Mouse (Mus musculus): Measurements from ENCODE around the gene Pde4c. TPM values are rescaled to one million over a fixed set of nuclear protein-coding genes. Genes with fewer than 3 reads are reported as not detected.

Gene Pde4c
- polyA plus RNA-seq, 1 experiment = 1.1 TPM

DNA sequence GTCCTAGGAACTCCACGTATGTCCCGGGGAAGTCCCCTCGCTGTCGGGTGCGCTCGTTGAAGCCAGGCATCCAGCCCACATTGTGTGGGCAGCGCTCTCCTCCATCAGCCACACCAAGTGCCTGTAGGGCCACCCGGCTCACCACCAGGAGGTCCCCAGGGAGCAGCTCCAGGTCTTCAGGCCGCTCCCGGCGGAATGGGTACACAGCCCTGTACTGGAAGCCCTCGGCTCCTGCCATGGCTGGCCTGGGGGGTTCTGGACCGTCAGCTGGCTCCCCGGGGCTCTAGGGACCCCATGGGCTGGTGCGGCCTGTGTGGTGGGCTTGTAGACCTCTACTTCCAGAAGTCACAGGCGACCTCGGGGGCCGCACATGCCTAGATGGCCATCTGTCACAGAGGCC lies 51.2 kb downstream of the Pde4c start:
- Histone ChIP-seq H3K27ac (ENCODE audit: control insufficient read depth, insufficient read depth, low read depth, low read length) (no peak overlapping the region), H3K4me3 (ENCODE audit: control insufficient read depth, low read depth, low read length) (no peak overlapping the region), H3K4me1 (ENCODE audit: control insufficient read depth, insufficient read depth, low read length) (peaks cover 9% of the 10 kb centered on the region), H3K36me3 (ENCODE audit: control insufficient read depth, insufficient read depth, low read length) (no peaks in the 10 kb centered on the region), H3K27me3 (ENCODE audit: control insufficient read depth, insufficient read depth, low read length) (no peaks in the 10 kb centered on the region)
- no peak for TF ChIP-seq POLR2A (IDR thresholded peaks at IDR 0.05; ENCODE audit: control insufficient read depth, low read depth, low read length)
- no peak for TF ChIP-seq CTCF (IDR thresholded peaks at IDR 0.05; ENCODE audit: control insufficient read depth, insufficient read depth, insufficient replicate concordance, low read depth, low read length)

DNA sequence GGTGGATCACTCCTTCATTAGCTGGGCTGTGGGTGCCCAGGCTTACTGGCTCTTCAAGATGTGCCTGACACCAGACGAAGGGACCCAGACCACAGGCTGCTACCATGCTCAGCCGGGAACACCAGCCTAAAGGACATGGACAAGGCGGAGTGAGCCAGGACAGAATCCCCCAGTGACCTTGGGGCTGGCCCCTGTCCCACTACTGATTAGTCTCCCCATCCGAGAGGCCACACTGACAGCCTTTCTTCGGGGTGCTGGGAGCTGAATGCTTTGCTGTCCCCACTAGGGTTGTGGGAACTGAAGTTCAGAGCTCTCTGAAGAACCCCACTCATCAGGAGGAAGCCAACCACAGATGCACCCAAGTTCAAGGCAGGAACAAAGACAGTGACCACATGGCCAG lies 51.7 kb downstream of the Pde4c start:
- TF ChIP-seq CTCF (IDR thresholded peaks at IDR 0.05; ENCODE audit: control insufficient read depth, insufficient read depth, insufficient replicate concordance, low read depth, low read length) (no peak), POLR2A (IDR thresholded peaks at IDR 0.05; ENCODE audit: control insufficient read depth, low read depth, low read length) (no peak)
- Histone ChIP-seq H3K4me3 (ENCODE audit: control insufficient read depth, low read depth, low read length) (no peak overlapping the region), H3K4me1 (ENCODE audit: control insufficient read depth, insufficient read depth, low read length) (peaks cover 9% of the 10 kb centered on the region), H3K27ac (ENCODE audit: control insufficient read depth, insufficient read depth, low read depth, low read length) (no peak overlapping the region), H3K36me3 (ENCODE audit: control insufficient read depth, insufficient read depth, low read length) (no peaks in the 10 kb centered on the region), H3K27me3 (ENCODE audit: control insufficient read depth, insufficient read depth, low read length) (no peaks in the 10 kb centered on the region)

DNA sequence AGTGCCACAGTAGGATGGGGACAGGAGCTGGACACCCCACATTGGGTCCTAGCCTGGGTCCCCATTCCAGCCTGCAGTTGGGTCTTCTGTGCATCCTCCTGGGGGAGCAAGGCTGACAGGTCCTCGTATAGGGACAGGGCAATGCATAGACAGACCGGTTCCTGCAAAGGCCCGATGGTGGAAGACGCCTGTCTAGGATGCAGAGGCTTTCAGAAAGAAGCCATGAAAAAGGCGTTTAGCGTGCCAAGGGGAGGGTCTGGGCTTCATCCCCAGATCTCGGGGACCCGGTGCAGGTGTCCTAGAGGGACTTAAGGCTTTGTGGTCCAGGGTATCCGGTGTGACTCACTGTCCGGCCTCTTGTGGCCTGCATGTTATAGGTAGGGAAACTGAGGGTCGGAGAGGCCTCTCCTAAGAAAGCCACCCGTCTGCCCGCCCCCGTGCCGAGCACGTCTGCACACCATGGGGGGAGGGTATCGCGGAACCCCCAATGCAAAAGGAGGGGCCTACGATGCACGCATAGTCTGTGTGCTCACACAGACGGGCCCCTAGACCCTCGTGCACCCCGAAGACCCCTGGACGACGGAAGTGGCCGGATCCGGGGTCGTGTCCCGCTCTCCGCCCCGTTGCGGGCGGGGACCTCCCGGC lies 52.5 kb downstream of the Pde4c start:
- Histone ChIP-seq H3K4me3 (ENCODE audit: control insufficient read depth, low read depth, low read length) (peak overlapping the region; percentile 90), H3K36me3 (ENCODE audit: control insufficient read depth, insufficient read depth, low read length) (no peaks in the 10 kb centered on the region), H3K27me3 (ENCODE audit: control insufficient read depth, insufficient read depth, low read length) (no peaks in the 10 kb centered on the region), H3K27ac (ENCODE audit: control insufficient read depth, insufficient read depth, low read depth, low read length) (peak overlapping the region; percentile 56), H3K4me1 (ENCODE audit: control insufficient read depth, insufficient read depth, low read length) (peaks cover 9% of the 10 kb centered on the region)
- no peak for TF ChIP-seq POLR2A (IDR thresholded peaks at IDR 0.05; ENCODE audit: control insufficient read depth, low read depth, low read length)
- no peak for TF ChIP-seq CTCF (IDR thresholded peaks at IDR 0.05; ENCODE audit: control insufficient read depth, insufficient read depth, insufficient replicate concordance, low read depth, low read length)

DNA sequence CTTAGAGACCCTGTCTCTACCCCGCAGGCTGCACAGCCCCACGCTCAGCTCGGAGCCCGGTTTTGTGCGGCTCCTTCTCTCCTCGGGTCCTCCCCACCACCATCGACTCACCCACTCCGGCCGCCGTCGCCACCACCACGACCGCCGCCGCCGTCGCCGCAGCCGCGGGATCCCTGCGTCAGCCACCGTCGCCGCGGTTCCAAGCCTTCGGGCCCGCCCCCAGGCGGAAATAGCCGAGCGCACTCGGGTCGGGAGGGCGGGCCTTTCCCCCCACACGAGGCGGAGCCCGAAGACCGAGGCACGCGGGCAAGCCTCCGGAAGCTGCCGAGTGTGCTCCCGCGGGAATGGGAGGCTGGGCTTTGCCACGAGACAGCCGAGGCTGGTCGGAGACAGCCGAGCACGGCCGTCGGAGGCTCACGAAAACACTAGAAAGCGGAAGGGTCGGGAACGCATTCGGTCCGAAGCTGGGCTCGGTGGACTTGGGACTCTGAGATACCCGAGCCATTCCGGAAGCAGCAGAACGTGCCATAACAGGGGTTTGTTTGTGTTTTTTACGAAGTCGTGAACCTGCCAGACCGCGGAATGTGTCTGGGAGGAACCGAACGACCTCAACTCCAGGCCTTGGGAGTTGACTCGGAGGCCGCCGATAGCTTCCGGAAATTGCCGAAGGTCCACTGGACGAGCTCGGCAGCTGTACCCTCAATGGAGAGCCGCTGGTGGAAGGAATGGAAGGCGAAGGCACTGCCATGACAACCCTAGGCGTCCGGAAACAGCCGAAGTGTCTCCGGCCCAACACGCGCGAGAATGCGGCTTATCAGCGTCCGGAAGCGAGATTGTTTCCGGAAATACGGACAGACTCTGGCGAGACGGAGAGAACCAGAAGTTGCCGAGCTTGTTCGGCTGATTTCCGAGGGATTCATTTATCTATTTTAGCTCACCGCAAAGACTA lies 53.2 kb downstream of the Pde4c start, which contains the start of gene Pik3r2:
Gene Pik3r2 (minus strand): TSS at position 218 of the 949 bp plus-strand sequence.
- H3K4me3 ChIP-seq (ENCODE audit: control insufficient read depth, low read depth, low read length) = peak within 1 kb of the TSS; percentile 90
- H3K4me1 ChIP-seq (ENCODE audit: control insufficient read depth, insufficient read depth, low read length) = peaks cover 9% of the 10 kb centered on the region
- H3K27ac ChIP-seq (ENCODE audit: control insufficient read depth, insufficient read depth, low read depth, low read length) = peak within 1 kb of the TSS; percentile 93
- H3K27me3 ChIP-seq (ENCODE audit: control insufficient read depth, insufficient read depth, low read length) = no peaks in the 10 kb centered on the region
- no peaks in the 10 kb centered on the region for H3K36me3 ChIP-seq (ENCODE audit: control insufficient read depth, insufficient read depth, low read length)
- TF ChIP-seq CTCF (IDR thresholded peaks at IDR 0.05; ENCODE audit: control insufficient read depth, insufficient read depth, insufficient replicate concordance, low read depth, low read length) = no peak
- TF ChIP-seq POLR2A (IDR thresholded peaks at IDR 0.05; ENCODE audit: control insufficient read depth, low read depth, low read length) = peak; percentile 88

DNA sequence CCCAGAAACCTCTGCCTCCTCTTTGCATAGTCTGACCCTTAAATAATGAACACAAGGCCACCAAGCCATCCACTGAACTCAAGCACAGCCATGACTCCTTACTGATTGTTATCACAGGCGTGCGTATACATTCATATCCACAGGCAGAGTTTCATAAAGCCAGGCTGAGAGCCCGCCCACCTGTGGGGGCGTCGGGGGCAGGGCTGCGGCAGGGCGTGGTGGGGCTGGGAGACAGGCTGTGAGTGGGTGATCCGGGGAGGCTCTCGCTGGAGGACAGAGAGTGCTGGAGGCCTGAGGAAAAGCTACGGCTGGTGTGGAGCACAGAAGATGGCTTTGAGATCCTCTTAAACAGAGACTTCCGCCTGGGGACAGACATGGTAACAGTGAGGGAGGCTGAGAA lies 56.6 kb downstream of the Pde4c start:
- Histone ChIP-seq H3K4me3 (ENCODE audit: control insufficient read depth, low read depth, low read length) (no peak overlapping the region), H3K27me3 (ENCODE audit: control insufficient read depth, insufficient read depth, low read length) (no peaks in the 10 kb centered on the region), H3K27ac (ENCODE audit: control insufficient read depth, insufficient read depth, low read depth, low read length) (no peak overlapping the region), H3K36me3 (ENCODE audit: control insufficient read depth, insufficient read depth, low read length) (no peaks in the 10 kb centered on the region), H3K4me1 (ENCODE audit: control insufficient read depth, insufficient read depth, low read length) (peaks cover 14% of the 10 kb centered on the region)
- TF ChIP-seq POLR2A (IDR thresholded peaks at IDR 0.05; ENCODE audit: control insufficient read depth, low read depth, low read length) (no peak), CTCF (IDR thresholded peaks at IDR 0.05; ENCODE audit: control insufficient read depth, insufficient read depth, insufficient replicate concordance, low read depth, low read length) (no peak)

DNA sequence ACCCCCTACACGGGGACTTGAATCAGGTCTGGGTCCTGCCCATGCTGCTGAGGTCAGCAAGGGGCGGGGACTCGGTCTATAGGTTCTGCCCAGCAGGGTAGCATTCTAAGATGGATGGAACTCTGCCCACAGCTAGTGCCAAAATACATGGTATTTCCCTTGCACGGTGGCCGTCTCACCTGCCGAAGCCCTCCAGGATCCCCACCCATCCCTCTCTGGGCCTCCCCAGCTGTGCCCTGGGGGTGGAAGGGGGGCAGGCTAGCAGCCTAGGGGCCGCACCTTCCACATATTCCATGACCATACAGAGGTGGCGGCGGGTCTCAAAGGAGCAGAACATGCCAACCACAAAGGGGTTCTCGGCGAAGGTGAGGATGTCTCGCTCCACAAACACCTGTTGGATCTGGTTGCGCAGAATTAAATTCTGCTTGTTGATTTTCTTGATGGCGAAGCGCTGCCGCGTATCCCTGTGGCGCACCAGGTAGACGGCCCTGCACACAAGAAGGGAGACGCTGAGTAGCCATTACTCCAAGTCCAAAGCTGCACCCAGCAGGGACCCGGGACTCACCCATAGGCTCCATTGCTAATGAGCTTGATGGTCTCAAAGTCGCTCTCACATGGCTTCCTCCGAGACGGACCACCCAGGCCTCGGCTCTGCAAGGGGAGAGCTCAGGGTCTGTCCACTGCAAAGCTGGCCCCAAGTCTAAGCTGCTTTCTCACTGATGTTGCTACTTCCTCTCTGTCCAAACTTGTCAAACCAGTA lies 63.0 kb downstream of the Pde4c start:
- Histone ChIP-seq H3K27me3 (ENCODE audit: control insufficient read depth, insufficient read depth, low read length) (no peaks in the 10 kb centered on the region), H3K4me1 (ENCODE audit: control insufficient read depth, insufficient read depth, low read length) (peaks cover 13% of the 10 kb centered on the region), H3K4me3 (ENCODE audit: control insufficient read depth, low read depth, low read length) (no peak overlapping the region), H3K36me3 (ENCODE audit: control insufficient read depth, insufficient read depth, low read length) (no peaks in the 10 kb centered on the region), H3K27ac (ENCODE audit: control insufficient read depth, insufficient read depth, low read depth, low read length) (no peak overlapping the region)
- TF ChIP-seq POLR2A (IDR thresholded peaks at IDR 0.05; ENCODE audit: control insufficient read depth, low read depth, low read length) = no peak

DNA sequence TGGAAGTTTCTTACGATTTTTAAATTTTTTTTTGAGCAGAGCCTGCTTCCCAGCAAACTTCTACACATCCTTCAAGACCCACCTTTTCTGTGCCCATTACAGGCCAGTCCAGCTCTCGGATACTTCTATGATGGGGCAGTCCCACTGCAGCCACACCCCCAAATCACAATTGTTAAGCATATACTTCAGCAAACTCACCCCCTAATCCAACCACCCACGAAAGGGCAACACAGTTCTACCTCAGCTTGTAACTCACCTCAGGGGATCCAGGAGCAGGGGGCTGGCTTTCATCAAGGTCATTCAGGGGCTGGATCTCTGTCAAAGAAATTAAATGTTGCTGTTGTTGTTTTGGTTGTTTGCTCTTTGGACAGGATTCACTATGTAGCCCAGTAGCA lies 63.5 kb downstream of the Pde4c start:
- no peaks in the 10 kb centered on the region for H3K36me3 ChIP-seq (ENCODE audit: control insufficient read depth, insufficient read depth, low read length)
- no peaks in the 10 kb centered on the region for H3K27me3 ChIP-seq (ENCODE audit: control insufficient read depth, insufficient read depth, low read length)
- TF ChIP-seq CTCF (IDR thresholded peaks at IDR 0.05; ENCODE audit: control insufficient read depth, insufficient read depth, insufficient replicate concordance, low read depth, low read length) = no peak
- TF ChIP-seq POLR2A (IDR thresholded peaks at IDR 0.05; ENCODE audit: control insufficient read depth, low read depth, low read length) = no peak
- peaks cover 18% of the 10 kb centered on the region for H3K4me1 ChIP-seq (ENCODE audit: control insufficient read depth, insufficient read depth, low read length)
- no peak overlapping the region for H3K27ac ChIP-seq (ENCODE audit: control insufficient read depth, insufficient read depth, low read depth, low read length)
- no peak overlapping the region for H3K4me3 ChIP-seq (ENCODE audit: control insufficient read depth, low read depth, low read length)
